Mouse (Mus musculus) thymus, adult 18-20 months (tissue): ENCODE measurements around the gene Mvd.

ENCODE experiments used
- DNase-seq, 2 experiments: peaks; one replicate each; pipeline ENCODE4 v3.0.0; 2022; ENCODE audit warnings: mixed read lengths in 2 of 2

The Mvd gene

DNA sequence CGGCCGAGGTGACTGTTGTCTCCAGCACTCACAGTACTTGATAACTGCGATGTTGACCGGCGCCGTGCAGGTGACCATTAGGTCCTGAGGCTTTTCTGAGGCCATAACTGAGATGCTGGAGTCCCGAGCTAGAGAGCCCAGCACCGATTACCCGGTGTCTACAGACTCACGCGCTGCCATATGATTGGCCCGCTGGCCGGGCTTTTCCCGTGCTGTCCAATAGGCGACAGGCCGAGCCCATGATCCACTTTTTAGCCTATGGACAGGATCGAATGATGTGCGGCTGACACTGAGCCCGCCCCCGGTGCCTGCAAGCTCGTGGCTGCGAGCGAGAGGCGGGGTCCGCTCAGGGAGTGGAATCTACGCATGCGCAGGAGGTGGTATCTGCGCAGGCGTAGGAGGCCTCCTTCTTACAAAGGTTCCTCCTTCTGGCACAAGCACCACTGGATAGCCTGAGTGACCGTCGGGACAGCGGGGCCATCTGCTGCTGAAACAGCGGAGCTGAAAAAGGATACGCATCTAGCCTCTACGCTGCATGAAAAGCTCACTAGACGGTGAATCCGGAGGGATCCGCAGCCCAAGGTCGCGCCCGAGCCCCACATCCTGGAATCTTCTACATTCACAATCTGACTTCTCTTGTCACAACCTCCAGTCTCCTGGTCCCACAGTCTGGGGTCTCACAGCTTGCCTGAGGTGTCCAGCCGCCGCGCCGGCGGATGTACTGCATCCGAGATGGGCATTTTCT, at the start of gene Mvd:
Gene Mvd (minus strand): TSS at position 161 of the 745 bp plus-strand sequence.
- peak; percentile 98 to 99 for DNase-seq

DNA sequence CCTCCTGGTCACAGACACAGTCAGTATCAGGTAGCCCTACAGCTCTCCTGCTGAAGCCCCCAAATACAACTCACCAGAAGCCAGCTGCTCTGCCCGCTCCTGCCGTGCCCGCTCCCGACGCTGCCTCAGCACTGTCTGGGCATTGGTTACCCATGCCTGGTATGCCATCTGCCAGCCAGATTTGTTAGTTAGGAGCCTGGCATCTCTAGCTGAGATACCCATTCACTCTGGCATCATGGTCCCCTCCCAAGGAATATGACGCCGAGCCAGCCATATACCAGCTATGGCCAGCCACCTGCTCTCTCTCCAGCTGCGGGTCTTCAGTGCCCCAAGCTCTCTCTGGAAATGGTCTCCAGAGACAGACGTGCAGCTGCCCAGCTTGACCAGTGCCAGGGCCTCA, 45.2 kb upstream of the Mvd start:
- DNase-seq, result no peak

DNA sequence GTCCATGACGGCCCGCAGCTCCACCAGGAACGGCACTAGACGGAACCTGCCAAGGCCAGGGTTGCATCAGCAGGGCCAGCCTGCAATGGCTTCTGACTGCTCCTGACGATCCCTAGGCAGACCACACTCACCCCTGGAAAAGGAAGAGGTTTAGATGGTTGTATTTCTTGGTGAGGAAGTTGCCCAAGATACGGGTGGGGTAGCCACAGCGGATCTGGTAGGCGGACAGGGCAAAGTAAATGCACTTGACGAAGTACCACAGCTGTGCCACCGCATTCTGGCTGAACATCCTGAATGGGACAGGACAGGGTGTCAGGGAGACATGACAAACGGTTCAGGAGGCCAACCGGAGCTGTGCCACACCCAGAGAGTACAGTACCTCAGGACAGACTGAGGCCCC, 41.6 kb upstream of the Mvd start:
- DNase-seq, result no peak

DNA sequence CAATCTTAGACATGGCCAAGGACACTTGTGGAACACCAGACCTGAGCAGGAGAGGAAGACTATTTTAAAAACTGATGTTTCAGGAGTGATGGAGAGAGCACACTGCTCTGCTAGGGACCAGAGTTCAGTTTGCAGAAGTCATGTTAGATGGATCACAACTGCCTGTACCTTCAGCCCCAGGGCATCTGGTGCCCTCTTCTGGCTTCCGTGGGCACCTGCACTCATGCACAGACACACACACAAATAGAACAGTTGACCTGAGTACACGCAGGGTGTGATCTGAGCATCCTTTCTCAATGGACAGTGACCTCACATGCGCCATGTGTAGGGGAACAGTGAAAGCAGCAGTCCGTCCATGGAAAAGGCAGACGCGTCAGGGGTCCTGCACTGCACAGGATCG, 40.7 kb upstream of the Mvd start:
- DNase-seq, result no peak

DNA sequence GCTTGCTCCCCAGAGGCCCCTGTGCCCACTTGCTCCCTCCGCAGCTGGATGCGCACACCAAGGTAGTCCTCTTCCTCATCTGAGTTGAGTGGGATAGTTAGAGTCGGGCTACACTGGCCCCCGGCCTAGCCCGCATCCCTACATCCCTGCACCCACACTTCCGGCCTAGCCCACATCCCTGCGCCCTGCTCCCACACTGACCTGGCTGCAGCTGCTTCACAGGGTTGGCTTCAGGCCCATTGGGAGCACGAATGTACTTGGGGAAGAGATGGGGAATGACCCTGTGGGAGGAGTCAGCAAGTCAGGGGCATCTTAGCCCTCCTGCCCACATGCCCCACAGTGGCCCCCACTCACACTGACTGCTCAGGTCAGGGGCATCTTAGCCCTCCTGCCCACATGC, 39.2 kb upstream of the Mvd start:
- no peak for DNase-seq

DNA sequence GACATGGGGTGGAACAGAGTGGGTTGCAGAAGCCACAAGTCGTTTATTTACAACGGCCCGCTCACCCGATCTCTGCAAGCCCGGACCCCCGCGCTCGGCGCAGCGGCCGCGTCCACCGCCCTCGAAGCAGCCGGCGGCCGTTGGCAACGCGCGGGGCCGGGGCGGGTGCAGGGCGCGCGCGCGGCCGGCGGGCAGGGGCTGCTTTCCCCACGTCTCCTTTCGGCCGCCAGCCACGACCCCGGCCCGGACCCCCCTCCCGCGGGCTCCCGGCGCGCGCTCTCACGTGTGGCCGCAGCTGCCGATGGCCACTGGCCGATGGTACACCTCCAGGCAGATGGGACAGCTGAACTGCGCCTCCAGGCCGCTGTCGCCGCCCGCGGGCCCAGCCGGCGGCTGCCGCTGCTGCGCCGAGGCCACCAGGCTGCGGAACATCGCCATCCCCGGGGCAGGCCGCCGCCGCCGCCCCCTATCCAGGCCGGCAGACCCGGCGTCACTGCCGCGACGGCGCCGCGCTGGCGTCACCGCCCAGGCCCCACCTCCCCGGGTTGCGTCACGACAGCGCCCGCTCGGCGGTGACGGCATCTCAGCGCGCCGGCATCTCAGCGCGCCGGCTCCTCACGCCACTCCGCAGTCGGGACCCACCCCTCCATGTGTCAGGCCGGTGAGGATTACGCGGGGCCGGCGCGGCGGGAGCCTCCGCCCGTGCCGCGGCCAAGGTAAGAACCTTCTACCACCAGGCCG, 32.5 kb upstream of the Mvd start, which contains the start of the genes Rnf166 and Ctu2:
Gene Rnf166 (minus strand): TSS at position 485 of the 741 bp plus-strand sequence.
Gene Ctu2 (plus strand): TSS at position 564 of the 741 bp plus-strand sequence.
- peak; percentile 80 to 82 for DNase-seq

DNA sequence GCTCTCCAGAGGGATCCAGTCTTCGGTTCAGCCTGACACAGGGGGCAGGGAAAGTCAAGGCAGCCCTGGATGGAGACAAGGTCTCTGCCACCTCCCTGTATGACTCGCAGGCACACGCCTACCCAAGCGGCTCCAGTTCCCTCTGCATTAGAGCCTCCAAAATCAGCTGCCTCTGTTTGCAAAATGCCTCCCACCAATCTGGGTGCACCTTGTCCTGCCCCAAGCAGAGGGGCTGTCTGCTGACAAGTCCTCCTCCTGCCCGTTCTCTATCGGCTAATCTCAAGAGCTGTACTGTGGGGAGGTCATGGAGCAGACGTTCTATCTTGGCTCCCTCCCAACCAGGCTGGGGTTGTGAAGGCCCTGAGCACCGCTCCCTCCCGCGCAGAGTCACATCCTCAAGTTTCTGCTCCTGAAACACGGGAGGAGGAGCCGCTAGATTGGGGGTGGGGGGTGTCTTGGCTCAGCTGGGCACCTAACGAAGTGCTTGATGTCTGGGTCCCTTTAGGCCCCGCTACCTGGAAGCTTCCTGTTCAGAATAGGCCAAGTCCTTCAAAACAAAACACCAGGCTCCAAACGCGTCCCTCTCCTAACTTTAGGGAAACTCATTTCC, 31.8 kb upstream of the Mvd start:
- peak in 1 of 2 experiments; percentile 58 for DNase-seq

DNA sequence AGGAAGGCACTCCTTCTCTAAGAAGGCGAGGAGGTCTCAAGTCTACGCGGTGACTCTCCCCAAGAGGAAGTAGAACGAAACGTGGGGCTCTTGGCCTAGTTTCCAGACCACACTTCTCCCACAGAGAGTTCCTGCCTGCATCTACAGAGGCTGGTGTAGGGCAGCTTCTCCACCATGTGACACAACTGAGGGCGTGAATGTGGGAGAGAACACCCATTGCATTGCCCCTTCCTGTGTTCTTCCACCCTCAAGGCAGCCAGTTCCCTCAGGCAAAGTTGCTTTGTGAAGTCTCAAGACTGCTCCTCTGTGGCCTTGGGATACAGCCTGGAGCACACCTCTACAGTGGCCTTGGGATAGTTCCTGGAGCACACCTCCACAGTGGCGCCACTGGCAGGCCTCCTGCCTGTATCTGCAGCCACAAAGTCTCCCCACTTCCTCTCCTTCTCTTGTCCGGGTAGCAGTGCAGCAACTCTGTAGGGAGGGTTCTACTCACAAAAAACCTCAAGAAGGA, 30.7 kb upstream of the Mvd start:
- peak; percentile 73 to 87 for DNase-seq

DNA sequence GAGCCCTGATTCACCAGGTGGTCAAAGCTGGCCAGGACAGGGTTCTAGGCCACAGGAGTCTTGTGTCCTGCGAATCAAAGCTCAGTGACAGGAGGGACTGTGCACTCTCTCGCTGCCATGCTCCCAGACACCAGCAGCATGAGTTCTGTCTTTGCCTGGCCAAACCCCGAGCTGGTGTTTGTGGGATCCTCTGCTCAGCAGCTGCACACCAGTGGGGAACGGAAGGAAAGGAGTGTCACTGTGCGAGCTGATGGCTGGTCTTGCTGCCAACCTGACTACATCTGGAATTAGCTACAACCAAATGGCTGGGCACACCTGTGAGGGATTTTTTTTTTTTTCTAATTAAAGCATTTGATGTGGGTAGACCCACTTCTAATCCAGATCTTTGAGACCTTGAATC, 27.5 kb upstream of the Mvd start:
- peak; percentile 59 to 70 for DNase-seq

DNA sequence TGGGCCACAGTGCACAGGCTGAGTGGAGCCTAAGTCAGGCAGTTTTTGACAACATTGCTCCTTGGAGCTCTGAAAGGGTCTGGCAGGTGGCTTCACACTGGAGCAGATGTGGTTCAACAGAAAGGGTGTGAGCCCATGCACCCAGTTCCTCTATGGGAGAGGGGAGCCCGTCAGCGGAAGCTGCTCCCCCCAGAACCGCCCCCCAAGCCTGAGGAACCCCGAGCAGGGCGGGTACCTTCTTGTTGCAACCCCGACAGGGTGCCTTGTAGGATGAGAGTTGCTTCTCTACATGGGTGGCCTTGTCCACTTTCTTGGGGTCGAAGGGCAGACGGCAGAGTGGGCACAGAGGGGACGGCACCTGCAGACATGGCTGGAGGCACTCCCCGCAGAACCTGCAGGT, 26.7 kb upstream of the Mvd start:
- DNase-seq, result peak; percentile 87 to 92

DNA sequence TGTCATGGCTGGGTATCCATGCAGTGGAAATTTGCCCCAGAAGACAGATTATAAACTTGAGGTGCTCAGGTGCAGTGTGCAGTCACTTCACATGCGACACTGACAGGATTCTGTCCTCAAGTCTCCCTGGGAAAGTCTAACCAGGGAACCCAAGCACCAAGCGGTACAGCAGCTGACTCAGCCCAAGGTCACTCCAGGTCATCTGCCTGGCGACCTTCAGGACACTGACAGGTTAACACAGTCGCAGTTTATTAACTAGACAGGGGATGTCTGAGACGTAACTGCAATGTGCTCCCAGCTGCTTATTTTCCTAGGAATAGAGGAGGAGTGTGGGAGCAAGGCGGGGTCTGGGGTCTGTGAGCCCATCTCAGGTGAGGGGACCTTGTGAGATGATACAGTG, 26.2 kb upstream of the Mvd start:
- no peak for DNase-seq

DNA sequence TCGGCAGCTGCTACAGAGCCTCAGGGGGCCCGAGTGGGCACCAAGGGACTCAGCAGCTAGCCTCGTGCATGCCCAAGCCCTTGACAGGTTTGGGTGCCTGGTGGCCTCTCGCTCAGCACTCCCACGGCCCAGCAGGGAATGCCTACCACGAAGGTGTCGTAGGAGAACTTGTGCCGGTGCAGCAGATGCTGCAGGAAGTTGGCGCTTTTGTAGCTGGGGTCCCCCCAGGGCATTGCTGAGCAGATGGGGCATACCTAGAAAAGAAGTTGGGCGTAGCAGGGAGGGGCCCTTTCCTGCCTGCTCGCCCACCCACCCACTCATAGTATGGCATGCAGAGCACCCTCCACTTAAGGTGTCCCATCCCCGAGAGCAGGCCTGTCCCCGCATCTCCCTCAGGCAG, 24.6 kb upstream of the Mvd start:
- DNase-seq, result peak; percentile 46 to 58

DNA sequence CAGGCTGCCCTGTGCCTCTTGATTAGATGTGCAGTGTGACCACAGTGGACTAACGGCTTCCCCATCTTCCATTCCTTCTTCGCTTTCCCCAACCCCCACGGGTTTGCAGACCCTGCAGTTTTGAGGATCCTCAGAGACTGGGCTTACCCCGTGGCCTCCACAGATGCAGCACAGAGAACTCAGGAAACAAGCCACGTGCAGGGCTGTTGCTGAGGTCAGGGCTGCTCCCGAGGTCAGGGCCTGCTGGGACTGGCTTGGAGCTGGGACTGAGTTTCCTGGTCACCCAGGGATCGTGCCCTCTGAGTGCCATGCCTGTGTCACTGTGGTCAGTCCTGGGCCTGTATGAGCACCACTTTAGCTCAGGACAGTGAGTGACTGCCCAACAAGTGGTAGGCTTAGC, 21.8 kb upstream of the Mvd start:
- no peak for DNase-seq

DNA sequence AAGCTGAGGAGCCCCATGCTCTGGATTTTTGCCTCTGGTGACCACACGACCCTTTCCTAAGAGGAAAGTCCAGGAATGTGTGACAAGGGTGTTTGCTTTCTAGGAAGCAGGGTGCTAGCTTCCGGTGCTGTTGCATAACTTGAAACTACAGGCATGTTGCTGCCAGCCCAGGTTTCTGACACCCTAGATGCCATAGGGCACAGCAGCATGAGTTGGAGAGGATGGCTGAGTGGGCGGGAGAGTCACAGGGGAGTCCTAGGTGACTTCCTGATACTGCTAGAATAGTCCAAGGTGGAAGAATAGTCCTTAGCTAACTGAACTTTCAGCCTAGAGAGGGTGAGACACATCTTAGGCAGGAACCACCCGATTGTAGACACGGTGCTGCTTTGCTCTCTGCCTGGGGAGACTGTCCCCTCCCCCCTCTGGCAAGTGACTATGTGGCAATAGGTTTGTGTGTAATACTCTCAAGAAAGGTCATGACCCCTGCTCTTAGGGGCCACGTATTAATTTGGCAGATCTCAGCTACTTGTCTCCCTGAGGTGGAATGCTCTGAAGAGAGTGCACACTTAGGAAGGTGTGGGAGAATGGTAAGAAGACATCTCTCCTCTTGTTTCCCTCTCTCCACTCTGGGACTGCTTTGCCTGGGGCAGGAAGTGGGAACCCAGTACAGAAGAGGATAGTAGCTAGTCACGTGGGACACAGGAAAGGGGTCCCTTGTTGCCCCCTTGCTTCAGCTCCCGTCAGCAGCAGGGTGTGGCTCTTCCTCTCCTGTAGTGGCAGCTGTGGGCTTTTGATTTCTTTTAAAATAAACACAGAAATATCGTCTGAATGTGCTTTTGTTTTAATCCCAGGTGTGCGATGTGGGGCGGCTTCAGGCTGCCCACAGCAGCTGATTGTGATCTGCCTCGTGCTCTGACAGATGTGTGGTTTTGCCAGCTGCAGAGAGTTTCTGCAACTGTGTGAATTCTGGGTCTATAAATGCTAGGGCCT, 20.7 kb upstream of the Mvd start:
- DNase-seq, result peak; percentile 49 to 72

DNA sequence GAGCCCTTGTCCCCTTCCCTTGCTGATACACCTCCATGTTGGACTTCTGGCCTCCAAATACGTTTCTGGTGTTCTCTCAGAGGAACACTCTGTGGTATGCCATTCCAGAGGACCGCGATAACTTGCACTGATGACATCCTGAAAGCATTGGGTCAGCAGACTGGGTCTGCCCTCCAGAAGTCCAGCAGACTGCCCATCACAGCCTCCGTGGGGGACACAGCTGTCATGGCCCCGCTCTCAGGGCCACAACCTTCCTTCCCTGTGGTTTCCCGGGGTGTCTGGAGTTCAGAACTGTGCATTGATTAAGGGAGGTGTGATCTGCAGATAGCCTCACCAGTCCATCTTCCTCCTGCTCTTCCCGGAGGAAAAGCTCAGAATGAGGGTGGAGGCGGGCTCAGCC, 19.3 kb upstream of the Mvd start:
- DNase-seq, result no peak

DNA sequence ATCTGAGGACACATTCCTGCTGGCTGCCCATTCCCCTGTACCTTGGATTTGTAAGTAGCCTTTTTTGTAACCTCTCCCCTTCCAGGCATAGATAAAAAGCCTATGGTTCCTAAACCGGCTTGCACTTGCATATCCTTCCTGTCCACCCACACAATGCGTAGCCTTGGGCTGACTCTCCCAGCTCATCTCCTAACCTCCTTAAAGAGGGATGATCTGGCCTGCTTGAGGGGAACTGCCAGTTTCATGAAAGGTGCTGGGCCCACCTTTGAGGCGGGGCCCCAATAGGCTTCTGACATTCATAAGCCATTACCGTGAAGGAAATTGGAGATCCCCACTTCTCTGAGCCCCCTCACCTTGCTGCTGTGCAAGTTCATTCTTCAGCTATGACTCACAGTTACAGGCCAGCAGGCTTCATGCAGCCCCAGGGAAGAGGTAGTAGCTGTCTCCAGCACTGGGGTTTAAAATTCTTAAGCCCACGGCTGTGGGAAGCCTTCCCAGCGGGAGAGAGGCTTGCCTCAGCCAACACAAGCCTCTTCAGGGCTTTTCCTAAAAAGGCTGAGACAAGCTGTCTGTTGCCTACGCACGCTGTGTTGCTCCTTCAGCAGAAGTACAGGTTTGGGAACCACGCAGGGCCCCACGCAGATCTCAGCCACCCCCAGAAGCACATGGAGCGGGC, 18.4 kb upstream of the Mvd start:
- DNase-seq, result no peak

DNA sequence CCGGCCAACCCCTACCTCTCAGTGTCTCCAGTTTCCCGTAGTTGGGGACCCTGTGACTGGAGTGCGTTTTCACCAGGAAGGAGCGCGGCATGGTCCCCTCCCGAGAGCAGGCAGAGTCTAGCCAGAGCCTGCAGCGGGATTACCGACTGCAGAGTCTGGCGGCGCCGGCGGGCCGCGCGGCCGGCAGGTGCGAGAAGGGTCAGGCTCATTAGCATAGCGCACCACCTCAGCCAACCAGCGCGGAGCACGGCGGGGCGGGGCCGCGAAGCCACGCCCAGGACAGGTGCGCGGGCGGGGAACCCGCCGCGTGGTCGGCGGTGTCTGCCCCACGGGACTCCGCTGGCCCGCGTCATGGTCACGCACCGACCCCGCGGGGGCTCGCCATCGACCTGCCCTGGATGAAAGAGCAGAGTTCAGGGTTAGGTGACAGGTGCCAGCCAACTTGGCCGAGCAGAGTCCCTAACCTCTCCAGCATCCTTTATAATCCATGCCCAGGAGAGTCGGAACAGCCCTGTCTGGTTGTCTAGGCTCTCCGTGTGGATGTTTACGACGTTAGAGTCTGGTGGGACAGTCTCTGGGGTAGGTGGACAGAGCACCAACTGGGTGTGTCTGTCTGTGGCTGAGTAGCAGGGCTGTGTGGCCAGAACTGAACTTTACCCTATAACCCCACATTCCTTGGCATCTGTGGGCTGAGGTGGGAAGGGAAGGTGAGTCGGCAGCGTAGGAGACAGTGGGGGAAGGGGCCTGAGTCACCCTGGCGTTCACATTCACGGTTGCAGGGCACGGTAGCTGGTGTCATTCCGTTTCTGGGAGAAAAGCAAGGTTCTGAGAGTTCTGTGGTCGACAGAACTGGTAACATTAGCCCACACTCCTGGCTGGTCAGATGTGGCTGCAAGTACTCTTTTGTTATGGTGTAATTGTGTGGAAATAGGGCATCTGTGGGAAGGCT, 17.6 kb upstream of the Mvd start, which contains the start of gene Snai3:
Gene Snai3 (minus strand): TSS at position 210 of the 949 bp plus-strand sequence.
- peak; percentile 71 to 77 for DNase-seq

DNA sequence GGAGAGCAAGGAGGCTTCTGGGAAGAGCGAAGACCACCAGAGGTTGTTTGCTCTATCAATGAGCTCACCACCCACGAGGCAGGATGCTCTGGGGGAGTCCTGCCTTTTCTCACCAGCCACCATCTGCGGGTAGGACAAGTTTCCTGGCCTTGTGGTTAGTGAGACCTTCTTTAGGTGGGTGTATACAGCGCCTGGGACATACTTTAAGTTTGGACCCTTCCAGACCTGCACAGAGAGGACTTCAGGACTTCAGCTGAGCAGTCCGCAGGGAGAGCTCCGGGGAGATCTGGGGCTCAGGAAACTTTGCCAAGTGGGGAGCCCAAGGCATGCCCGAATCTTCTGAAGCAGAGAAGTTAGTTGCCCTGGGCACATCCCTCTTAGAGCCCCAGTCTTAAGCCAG, 16.8 kb upstream of the Mvd start:
- peak in 1 of 2 experiments; percentile 58 for DNase-seq

DNA sequence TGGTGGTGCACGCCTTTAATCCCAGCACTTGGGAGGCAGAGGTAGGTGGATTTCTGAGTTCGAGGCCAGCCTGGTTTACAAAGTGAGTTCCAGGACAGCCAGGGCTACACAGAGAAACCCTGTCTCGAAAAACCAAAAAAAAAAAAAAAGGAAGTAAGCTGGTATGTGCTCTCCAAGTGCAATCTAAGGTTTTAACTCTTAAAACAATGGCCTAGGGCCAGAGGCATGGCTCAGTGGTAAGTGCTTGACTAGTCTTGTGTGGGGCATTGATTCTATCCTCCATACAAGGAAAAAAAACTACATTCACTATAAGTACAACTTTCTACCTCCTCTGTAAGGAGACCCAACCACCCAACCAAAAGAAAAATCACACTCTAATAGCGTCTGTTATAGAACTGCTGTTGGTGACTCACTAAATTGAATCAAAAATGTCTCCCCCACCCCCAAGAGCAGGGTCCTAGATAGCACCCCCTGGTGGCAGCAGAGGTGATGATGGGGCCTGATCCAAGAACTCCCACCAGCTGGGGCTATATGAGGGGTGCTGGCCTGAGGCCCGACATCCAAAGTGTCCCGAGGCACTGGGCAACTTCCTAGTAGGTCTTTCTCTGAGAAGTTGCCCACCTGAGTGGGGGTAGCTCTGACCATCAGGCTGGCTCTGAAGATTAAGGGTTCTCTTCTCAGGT, 16.1 kb upstream of the Mvd start:
- DNase-seq, result peak in 1 of 2 experiments; percentile 66

DNA sequence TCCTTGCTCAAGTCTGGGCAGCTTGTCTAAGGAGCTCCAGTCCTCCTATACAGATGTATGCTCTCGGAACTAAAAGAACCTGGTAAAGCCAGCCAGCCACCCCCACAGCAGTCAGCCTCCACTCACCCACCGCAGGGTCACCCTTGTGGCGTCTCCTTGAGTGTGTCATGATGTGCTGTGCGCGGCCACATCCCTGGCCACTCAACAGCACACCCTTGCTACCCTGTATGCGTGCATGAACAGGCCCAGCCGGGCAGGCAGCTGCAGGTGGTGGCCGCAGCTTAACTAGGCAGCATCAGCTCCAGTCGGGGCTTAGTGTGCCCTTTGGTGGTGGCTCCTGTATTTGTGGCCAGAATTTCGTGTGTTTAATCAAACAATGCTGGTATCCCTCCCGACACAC, 13.9 kb upstream of the Mvd start:
- no peak for DNase-seq
